Mouse (Mus musculus) brain, adult 2 months (tissue): ENCODE data around the gene Bcl2l14.
A peak's percentile ranks its signal among the peaks of the same experiment; 100 is the strongest.

Experiments
- DNase-seq: peaks from one replicate; pipeline ENCODE4 v3.0.0; 2011; ENCODE audit warnings: low read depth, low spot score

The Bcl2l14 gene

DNA sequence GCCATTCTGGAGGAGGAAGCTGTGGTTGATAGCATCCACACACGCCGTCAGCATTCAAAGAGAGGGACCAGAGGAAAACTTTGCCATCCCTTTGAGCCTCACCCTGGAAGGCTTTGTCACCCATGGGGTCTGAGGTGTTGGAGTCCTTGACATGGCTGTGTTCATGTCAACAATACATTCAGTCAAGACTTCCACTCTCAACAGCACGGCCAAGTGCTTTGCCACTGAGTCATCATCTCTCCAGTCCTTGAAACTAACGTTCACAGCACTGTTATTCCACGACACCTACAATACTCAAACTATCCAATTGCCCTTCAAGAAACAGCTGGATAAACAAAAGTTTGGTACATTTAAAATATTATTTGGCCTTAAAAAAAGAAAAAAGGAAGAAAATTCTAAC, 46.1 kb downstream of the Bcl2l14 start:
- DNase-seq: no peak

DNA sequence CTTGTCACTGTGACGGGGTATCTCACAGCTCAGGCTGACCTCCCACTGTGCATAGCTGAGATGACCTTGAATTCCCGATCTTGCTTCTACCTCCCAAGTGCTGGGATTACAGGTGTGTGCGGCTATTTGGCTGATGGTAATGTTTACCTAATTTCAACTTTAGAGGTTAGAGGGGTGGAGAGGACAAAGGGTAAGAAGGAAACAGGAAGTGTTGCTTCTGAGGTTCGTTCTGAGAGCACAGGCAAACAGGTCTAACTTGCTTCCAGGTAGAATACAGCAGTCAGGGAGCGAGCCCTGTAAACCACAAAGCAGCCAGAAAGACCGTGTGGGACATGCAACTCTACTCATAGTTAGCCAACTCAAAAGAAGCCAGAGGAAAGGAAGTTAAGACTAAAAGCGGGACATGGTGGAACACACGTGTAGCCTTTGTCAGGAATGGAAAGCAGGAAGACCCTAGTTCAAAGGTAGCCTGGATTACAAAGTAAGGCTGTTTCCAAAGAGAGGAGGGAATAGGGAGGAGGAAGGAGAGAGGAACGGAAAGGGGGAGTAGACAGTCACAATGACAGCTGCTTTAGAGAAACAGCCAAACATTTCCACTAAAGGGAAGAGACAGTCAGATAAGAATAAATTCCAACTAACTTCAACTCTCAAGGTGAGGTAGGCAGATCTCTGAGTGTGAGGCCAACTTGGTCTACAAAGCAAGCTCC, 47.2 kb downstream of the Bcl2l14 start:
- DNase-seq: no peak

DNA sequence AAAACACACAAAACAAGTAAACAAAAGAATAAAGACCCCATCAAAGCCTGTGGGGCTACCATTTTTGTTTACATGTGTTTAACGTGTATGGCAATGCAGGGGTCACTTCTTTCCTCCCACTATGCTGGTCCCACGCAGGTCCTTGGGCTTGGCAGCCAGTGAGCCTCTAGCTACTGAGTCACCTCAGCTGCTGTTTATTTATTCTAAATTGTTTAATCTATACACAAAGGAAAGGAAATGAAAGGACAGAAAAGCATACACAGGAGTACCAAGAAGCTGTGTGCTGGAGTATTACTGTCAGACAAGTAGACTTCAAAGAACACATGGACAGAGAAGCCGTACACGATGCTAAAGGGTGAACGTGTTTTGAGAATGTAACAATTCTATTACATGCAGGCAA, 47.8 kb downstream of the Bcl2l14 start:
- no peak for DNase-seq

GRCm38 (mm10) chr6:134448451-134448850, 52.3 kb downstream of the Bcl2l14 start:
- no peak for DNase-seq

DNA sequence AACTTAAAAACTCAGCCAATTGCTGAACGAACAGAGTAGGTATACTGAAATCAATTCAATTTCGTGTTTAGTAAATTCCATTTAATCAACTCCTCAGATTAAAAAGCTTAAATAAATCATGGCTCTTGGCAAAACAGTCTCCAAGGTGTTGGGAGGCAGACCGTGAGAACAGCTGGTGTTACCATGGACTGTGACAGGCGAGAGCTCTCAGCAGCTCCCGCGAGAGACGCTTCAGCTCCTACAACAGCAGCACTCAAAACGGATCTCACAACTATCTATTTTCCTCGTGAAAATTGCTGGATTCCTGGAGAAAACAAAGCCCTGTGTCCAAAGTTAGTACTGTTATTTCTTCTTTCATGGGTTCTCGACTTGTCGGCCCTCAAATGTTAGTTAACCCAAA, 53.8 kb downstream of the Bcl2l14 start:
- peak; percentile 62 for DNase-seq

GRCm38 (mm10) chr6:134450661-134451119, 54.6 kb downstream of the Bcl2l14 start:
- DNase-seq: peak; percentile 69

DNA sequence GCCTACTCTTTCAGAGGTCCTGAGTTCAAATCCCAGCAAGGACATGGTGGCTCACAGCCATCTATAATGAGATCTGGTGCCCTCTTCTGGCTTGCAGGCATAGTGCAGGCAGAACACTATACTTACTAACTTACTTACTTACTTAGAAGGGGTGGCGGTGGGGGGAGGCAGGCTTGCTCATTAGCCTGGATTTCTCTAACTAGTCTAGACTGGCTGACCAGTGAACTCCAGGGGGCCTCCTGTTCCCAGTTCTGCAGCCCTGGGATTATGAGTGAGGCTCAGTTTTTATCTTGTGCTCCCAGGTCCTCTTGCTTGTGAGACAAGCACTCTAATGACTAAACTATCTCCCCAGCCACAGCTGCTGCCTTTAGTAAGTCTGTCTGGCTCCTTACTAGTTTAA, 58.0 kb downstream of the Bcl2l14 start:
- no peak for DNase-seq

DNA sequence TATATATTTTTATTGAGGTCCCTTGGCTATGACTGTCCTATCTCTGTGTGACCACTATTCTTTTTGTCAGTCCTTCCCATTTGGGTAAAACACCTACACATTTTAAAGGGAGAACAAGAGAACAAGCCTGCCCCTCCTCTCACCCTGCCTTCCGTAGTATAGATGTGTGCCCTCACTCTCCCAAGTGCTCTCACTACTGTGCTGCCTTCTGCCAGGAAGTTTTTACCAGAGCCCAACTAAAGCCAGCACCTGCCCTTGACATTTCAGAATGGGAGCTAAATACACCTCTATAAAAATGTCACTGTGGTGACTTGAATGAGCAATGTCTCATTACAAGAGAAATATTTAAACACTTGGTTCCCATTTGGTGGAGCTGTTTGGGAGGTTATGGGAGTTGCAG, 62.3 kb downstream of the Bcl2l14 start:
- no peak for DNase-seq

- peak; percentile 29 for DNase-seq
Observed at GRCm38 (mm10) chr6:134461175-134461574, 65.1 kb downstream of the Bcl2l14 start.

- DNase-seq: no peak
Observed at GRCm38 (mm10) chr6:134466671-134467229, 70.6 kb downstream of the Bcl2l14 start.

DNA sequence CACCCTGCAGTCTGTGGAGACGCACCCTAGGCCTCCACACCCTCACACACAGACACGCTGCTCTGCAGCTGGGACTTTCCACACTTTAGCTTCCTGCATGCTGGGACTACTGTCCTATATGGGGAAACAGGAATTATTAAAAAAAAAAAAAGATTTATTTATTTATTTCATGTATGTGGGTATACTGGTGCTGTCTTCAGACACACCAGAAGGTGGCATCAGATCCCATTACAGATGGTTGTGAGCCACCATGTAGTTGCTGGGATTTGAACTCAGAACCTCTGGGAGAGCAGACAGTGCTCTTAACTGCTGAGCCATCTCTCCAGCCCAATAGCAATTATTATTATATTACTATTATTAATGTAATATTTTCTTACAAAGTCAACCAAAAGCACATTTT, 73.2 kb downstream of the Bcl2l14 start:
- no peak for DNase-seq

DNA sequence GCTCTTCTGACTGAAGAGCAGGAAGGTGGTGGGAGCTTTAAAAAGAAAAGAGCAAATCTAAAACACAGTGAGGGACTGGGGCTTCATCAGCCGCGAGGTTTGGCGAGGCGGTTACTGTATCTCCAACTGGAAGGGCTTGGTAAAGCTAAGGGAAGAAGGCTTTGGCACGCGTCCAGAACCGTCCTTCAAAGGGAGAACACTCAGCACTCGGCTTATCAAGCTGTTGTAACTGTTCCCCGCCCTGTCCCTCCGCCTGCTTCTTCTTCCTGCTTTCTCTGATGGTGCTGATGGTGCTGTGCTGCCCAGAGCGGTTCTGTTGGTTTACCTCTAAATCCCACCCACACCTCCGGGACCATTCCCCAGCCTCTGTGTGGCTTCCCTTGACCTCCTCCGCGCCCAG, 74.7 kb downstream of the Bcl2l14 start:
- DNase-seq: peak; percentile 75

GRCm38 (mm10) chr6:134473143-134473561, 77.0 kb downstream of the Bcl2l14 start:
- no peak for DNase-seq

DNA sequence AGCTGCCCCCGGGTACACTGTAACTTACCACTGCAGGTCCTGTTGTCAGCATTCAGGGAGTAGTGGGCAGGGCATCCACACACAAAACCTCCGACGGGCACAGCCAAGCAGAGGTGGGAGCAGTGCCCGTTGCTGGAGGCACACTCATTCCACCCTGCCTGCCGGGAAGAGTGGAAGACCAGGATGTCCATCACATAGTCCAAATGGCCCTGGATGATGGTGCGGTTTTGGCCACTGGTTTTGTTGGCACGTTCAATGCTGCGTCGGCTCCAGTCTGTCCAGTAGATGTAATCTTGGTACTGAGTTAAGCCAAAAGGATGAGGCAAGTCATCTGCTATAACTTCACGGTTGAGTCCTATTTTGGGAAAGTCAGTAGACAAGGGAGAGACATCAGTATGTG, 83.4 kb downstream of the Bcl2l14 start:
- DNase-seq: no peak

DNA sequence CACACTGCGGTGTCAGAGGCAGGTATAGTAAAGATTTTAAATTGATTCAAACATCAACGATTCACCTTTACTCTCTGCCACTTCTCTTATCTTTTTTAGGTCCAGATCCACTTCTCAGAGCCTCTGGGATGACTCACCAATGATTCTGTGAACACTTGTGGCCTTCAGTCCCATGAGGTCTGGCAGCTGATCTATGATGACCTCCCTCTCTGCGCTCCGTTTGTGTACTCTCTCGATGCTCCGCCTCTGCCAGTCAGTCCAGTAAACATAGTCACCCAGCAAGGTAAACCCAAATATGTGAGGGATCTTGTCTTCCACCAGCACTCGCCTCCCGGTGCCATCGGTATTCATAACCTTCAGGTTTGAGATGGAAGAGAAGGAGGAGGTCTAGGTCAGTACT, 90.2 kb downstream of the Bcl2l14 start:
- DNase-seq: no peak
